Mouse (Mus musculus) adipose tissue, adult 10 weeks (tissue): ENCODE data around the gene Gm11214. TPM values are rescaled to one million over a fixed set of nuclear protein-coding genes. Genes with fewer than 3 reads are reported as not detected.

ENCODE experiments used
- polyA plus RNA-seq: library from polyadenylated mRNA; stranded (reverse); fragments of 350-450 nt; fragmentation: Illumina TruSeq; extraction: RNeasy Lipid Tissue Mini Kit (QIAGEN cat#74804); gene quantifications from one replicate; pipeline ENCODE4 v1.2.3, GENCODE M21; 2014; ENCODE audit warnings: low read depth, low replicate concordance

The Gm11214 gene
- polyA plus RNA-seq = not detected

GRCm38 (mm10) chr4:63663279-63663678 lies at the start of gene Gm11214:
Gene Gm11214, minus strand, starts transcription at chr4:63663379.

GRCm38 (mm10) chr4:63622378-63622835 lies 40.8 kb downstream of the Gm11214 start, which contains the start of gene Tex48:
Gene Tex48, minus strand, starts transcription at chr4:63622428.

Other genes starting within 250 kb of the Gm11214 start
- gene Whrn, start 167.4 kb downstream of the Gm11214 start, polyA plus RNA-seq = 13.9 TPM
- 340 TPM for gene Atp6v1g1, start 118.6 kb downstream of the Gm11214 start, polyA plus RNA-seq
- gene Tmem268, start 104.6 kb downstream of the Gm11214 start, polyA plus RNA-seq = 14.1 TPM
- gene Gm11213, start 58.1 kb downstream of the Gm11214 start, polyA plus RNA-seq = 4.1 TPM
- gene Tex48, start 41.0 kb downstream of the Gm11214 start, polyA plus RNA-seq = 8.7 TPM
- 0.17 TPM for gene Tnfsf15, start 81.7 kb upstream of the Gm11214 start, polyA plus RNA-seq
- gene Tnfsf8, start 198.0 kb upstream of the Gm11214 start, polyA plus RNA-seq = 0.22 TPM